In the genomic region with DNA sequence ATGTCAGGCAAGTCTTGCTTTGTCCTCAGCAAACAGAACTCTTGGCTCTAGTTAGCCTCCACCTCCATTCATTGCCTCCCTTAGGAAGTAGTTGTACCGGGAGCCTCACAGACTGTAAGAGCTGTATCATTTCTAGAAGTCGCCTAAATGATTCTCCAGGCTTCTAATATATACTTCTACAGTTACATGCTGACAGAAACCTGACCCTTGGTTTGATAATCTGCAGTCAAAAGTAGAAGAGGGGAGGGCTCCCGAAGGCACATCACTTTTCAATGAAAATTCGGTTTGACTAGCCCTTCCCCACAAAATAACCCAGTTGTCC, we compare ENCODE assay signal across 8 mouse cellular contexts. TPM values are rescaled to one million over a fixed set of nuclear protein-coding genes. Genes with fewer than 3 reads are reported as not detected.
DNase-seq lines count a peak whose midpoint lies in the region; ATAC-seq lines count a peak whose summit lies in the region.

No protein-coding gene starts in this region.

- no peak overlapping the region for H3K4me3 ChIP-seq in midbrain, embryonic 12.5 days
- no peak overlapping the region for H3K4me3 ChIP-seq in midbrain, embryonic 14.5 days (replicated peaks; ENCODE audit: low read depth, low read length)
- H3K4me3 ChIP-seq in limb, embryonic 10.5 days = 0 out of 2 replicates have a peak overlapping the region, but pooled peaks have one; percentile 4
- peak overlapping the region; percentile 31 for H3K4me3 ChIP-seq in stomach, embryonic 15.5 days (replicated peaks)

- H3K27me3 ChIP-seq in midbrain, embryonic 12.5 days = no peaks in the 10 kb centered on the region
- H3K27me3 ChIP-seq in midbrain, embryonic 14.5 days (ENCODE audit: control insufficient read depth, insufficient read depth, low read length) = no peaks in the 10 kb centered on the region
- no peaks in the 10 kb centered on the region for H3K27me3 ChIP-seq in limb, embryonic 10.5 days (ENCODE audit: low read depth, poor library complexity, severe bottlenecking)
- no peaks in the 10 kb centered on the region for H3K27me3 ChIP-seq in stomach, embryonic 15.5 days (replicated peaks)

- H3K4me2 ChIP-seq in midbrain, embryonic 12.5 days (replicated peaks) = peak overlapping the region; percentile 38
- no peak overlapping the region for H3K4me2 ChIP-seq in midbrain, embryonic 14.5 days (ENCODE audit: low read length)
- H3K4me2 ChIP-seq in stomach, embryonic 15.5 days = peak overlapping the region; percentile 51

- DNase-seq in embryo, embryonic 10 days (ENCODE audit: low spot score) = peak; percentile 45
- no peak for DNase-seq in embryo, embryonic 9.5 days (ENCODE audit: extremely low spot score)
- DNase-seq in midbrain, embryonic 14.5 days = no peak
- no peak for DNase-seq in limb, embryonic 10.5 days (ENCODE audit: low spot score)
- DNase-seq in ovary, postnatal 10 days (ENCODE audit: low spot score) = no peak
- no peak for DNase-seq in gastrocnemius, postnatal 10 days

- H3K27ac ChIP-seq in midbrain, embryonic 12.5 days (replicated peaks) = peak overlapping the region; percentile 89
- H3K27ac ChIP-seq in midbrain, embryonic 14.5 days (replicated peaks; ENCODE audit: low read depth, low read length) = no peak overlapping the region
- peak overlapping the region; percentile 87 for H3K27ac ChIP-seq in limb, embryonic 10.5 days
- H3K27ac ChIP-seq in stomach, embryonic 15.5 days = peak overlapping the region; percentile 94

- peaks cover 8% of the 10 kb centered on the region; the same call in 1 of the 2 replicates for H3K36me3 ChIP-seq in midbrain, embryonic 12.5 days
- H3K36me3 ChIP-seq in midbrain, embryonic 14.5 days (ENCODE audit: control insufficient read depth, insufficient read depth, low read length) = no peaks in the 10 kb centered on the region
- peaks cover 37% of the 10 kb centered on the region for H3K36me3 ChIP-seq in limb, embryonic 10.5 days
- H3K36me3 ChIP-seq in stomach, embryonic 15.5 days = peaks cover 4% of the 10 kb centered on the region; the same call in 1 of the 2 replicates

- H3K4me1 ChIP-seq in midbrain, embryonic 12.5 days = peaks cover 43% of the 10 kb centered on the region
- H3K4me1 ChIP-seq in midbrain, embryonic 14.5 days (ENCODE audit: control insufficient read depth, insufficient read depth, low read length) = peaks cover 19% of the 10 kb centered on the region
- peaks cover 70% of the 10 kb centered on the region for H3K4me1 ChIP-seq in limb, embryonic 10.5 days
- H3K4me1 ChIP-seq in stomach, embryonic 15.5 days = peaks cover 72% of the 10 kb centered on the region

- H3K9me3 ChIP-seq in midbrain, embryonic 12.5 days = no peaks in the 10 kb centered on the region
- no peaks in the 10 kb centered on the region for H3K9me3 ChIP-seq in midbrain, embryonic 14.5 days (ENCODE audit: control insufficient read depth, low read length)
- H3K9me3 ChIP-seq in limb, embryonic 10.5 days (replicated peaks) = no peaks in the 10 kb centered on the region
- no peaks in the 10 kb centered on the region for H3K9me3 ChIP-seq in stomach, embryonic 15.5 days

- ATAC-seq in midbrain, embryonic 12.5 days (ENCODE audit: low FRiP score, low read depth) = no peak
- ATAC-seq in midbrain, embryonic 14.5 days (ENCODE audit: low FRiP score, low TSS enrichment) = no peak
- no peak for ATAC-seq in stomach, embryonic 15.5 days (ENCODE audit: insufficient read depth, low FRiP score, low read depth)

- 27% methylated on average over 4 of the region's 4 CpGs for WGBS in midbrain, embryonic 12.5 days
- WGBS in midbrain, embryonic 14.5 days = 22% methylated on average over 4 of the region's 4 CpGs
- WGBS in limb, embryonic 10.5 days = 42% methylated on average over 4 of the region's 4 CpGs
- WGBS in stomach, embryonic 15.5 days = 15% methylated on average over 4 of the region's 4 CpGs

- H3K9ac ChIP-seq in midbrain, embryonic 12.5 days (replicated peaks) = 0 out of 2 replicates have a peak overlapping the region, but pooled peaks have one; percentile 34
- no peak overlapping the region for H3K9ac ChIP-seq in midbrain, embryonic 14.5 days (replicated peaks; ENCODE audit: low read length)
- no peak overlapping the region for H3K9ac ChIP-seq in stomach, embryonic 15.5 days

RNA-seq across cellular contexts. Expression of gene Klf3, which starts 9.8 kb away (rescaled TPM):
- 37.4 and 39.9 TPM in 2 replicates for polyA plus RNA-seq in midbrain, embryonic 12.5 days (2016; fragmentation: Nextera tagmentation; extraction: Ambion mirVana)
- polyA plus RNA-seq in midbrain, embryonic 14.5 days (2014; fragmentation: Nextera tagmentation; extraction: Ambion mirVana) = 19.2 and 25.3 TPM in 2 replicates
- polyA plus RNA-seq in limb, embryonic 10.5 days (2016; fragmentation: Nextera tagmentation; extraction: Ambion mirVana) = 40.8 and 42.7 TPM in 2 replicates
- 103 and 104 TPM in 2 replicates for polyA plus RNA-seq in stomach, embryonic 15.5 days (2015; fragmentation: Nextera tagmentation; extraction: Ambion mirVana)
- total RNA-seq in gastrocnemius, postnatal 10 days (2021) = 10 to 100 TPM; 31.7 to 46.3 TPM

Comparison
In these comparisons a context has a peak if more than half of its experiments do, and no peak if none do; other contexts are left out.
1. H3K4me3 ChIP-seq: peak in limb, embryonic 10.5 days (single experiment) and stomach, embryonic 15.5 days (single experiment); none in midbrain, embryonic 12.5 days (single experiment) and midbrain, embryonic 14.5 days (single experiment).